Mouse (Mus musculus) thymus, adult 18-20 months (tissue): ENCODE measurements around the gene Mfng.

ENCODE experiments used
- DNase-seq, 2 experiments: peaks; one replicate each; pipeline ENCODE4 v3.0.0; 2022; ENCODE audit warnings: mixed read lengths in 2 of 2

Gene Mfng

DNA sequence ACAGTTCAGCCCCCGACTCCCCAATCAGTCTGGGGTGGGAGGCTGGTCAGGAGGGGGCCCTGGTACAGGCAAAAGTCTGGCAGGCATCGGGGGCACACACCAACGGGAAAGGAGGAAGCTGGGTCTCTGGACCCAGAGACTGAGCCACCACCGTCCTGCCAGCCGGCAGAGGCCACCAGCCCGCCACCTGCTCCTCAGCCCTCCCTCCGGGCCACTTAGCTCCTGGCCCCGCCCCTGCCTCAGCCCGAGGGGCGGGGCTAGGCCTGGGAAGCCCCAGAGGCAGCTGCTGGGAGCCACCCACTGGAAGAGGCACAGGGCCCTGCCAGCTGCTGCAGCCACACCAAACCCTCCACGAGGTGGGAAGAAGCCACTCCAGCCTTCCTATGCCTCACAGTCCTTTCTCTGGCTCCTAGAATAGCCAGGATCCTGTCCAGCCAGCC is at the start of gene Mfng:
Gene Mfng, minus strand, starts transcription at position 186 of the 440 bp plus-strand sequence.
- peak; percentile 87 to 88 for DNase-seq

DNA sequence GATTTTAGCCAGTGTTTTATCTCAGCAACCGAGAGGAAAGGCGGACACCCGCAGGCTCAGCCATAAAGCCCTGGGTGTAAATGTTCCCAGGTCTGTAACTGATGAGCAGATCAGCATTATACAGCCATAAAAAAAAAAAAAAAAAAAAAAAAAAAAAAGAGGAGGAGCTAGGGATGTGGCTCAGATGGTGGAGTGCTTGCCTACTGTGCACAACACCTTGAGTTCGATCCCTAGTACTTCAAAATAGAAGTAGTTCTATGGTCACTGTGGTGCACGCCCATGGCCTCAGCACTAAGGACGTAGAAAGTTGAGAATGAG is 42.8 kb upstream of the Mfng start:
- DNase-seq: no peak

DNA sequence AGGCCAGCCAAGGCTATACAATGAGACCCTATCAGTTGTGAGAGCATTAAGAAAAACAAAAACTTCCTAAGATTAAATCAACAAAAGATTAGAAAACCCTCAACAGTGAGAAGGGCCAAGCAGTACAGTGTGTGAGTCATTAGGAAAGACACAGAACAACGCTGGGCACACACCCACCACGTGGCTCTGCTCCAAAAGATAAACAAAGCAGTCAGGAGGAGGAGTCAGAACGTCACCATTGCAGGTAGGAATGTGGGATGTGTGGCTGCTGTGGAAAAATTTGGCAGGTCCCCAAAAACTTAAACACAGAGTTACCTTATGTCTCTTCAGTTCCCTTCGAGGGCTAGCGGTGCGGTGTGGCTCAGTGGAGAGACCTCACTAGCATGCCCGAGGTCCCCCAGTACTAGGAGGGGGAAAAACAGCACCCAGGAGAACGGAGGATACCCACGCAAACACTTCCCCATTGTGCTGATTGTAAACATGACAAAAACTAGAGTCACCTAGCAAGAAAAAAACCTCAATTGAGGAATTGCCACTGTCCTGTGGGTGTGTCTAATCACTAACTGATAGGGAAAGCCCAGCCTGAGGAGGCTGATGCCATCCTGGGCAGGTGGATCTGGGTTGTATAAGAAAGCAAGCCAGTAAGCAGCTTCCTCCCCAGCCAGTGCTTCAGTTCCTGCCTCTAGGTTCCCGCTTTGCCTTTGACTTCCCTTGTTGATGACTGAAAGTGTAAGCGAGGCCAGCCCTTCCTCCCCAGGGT is 42.2 kb upstream of the Mfng start:
- DNase-seq: no peak

DNA sequence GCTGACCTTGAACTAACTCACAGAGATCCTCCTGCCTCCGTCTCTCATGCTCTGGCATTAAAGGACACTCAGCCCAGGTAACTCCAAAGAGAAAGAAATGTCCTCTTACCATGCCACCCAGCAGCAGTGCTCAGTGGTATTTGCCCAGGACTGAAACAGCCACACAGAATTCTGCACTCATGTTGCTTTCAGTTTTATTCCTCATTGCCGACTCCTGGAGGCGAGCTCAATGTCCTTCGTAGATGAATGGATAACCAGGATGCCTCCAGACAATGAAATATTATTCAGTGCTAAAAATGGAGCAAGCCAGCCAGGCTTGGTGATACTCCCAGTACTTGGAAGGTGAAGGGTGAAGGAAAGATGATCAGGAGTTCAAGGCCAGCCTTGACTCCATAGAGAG is 40.3 kb upstream of the Mfng start:
- DNase-seq: no peak

DNA sequence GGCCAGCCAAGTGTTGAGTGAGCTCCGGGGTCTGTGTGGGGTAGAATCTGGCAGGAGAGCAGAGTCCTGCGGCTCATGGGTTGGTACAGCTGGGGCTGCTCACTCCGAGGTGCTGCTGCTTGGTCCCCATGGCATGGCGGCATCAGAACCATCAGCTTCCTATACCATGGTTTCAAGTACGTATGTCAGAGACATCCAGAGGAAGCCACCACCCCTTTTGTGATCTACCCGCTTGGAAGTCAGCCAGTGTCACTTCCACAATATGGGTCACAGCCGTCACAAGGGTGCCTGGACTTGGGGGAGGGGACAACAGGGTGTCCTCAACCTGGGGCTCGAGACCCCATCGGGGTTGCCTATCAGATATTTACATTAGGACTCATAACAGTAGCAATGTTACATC is 36.9 kb upstream of the Mfng start:
- DNase-seq: no peak

DNA sequence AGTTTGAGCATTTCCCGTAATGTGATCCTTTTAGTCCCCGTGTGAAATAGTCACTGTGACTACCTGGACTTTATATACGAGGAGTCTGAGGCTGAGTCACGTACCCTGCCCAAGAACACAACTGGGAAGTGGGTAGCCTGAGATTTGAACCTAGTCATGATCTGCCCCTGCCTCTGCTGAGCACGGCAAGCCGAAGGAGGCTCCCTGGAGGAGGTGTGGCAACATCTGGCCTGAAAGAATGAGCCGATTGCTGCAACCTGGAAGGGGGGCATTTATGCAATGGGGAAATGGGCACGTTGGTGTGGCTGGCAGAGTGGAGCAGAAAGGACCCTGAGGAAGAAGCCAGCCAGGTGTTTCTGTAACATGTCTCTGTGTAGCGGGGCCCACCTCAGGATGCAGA is 36.5 kb upstream of the Mfng start:
- no peak for DNase-seq

DNA sequence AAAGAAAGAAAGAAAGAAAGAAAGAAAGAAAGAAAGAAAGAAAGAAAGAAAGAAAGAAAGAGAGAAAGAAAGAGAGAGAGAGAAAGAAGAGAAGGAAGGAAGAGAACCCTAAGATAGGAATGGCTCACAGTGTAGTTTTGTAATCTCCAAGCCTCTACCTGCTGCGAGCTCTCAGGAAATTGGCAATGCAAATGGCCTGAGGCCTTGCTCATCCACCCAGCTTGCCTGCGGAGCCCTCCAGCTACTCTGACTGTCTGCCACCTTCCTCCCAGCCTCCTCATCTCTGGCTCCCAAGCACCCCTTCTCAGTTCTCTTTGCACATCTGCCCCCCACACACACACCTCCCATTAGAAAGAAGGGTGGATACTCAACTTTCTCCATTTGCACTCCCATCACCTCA is 35.7 kb upstream of the Mfng start:
- no peak for DNase-seq

DNA sequence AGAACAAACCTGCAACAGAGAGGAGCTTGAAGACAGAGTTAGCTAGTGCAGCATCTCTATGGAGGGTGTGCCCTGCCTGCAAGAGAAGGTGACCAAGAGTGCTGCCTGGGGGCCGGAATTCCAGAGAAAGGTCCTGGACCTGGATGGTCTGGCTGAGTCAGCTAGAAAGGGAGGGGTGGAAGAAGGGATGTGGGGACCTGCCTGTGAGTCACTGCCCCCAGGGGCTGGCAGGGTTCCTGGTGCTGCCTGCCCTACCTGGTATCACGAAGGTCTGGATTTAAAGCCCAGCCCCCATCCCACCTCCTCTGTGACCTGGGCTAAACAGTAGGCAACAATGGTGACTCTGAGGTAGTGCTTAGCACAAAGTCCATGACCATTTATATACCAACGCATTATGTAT is 33.9 kb upstream of the Mfng start:
- DNase-seq: no peak

DNA sequence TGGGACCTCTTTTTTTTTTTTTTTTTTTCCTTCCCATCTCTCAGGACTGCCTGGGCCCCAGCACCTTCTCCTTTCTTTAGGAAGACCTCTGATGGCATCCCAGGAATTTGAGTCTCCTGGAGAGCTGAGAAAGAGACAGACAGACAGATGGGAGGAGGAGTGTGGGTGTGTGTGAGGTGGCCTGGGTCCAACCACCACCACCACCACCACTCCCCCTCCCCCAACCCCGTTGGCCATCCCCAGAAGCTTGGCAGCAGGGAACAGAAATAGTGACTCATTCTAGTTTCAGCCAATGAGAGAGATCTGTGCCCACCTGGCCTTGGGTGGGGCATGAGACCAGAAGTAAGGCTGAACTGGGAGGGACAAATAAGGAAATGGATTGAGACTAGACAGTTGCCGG is 33.3 kb upstream of the Mfng start:
- DNase-seq: no peak

DNA sequence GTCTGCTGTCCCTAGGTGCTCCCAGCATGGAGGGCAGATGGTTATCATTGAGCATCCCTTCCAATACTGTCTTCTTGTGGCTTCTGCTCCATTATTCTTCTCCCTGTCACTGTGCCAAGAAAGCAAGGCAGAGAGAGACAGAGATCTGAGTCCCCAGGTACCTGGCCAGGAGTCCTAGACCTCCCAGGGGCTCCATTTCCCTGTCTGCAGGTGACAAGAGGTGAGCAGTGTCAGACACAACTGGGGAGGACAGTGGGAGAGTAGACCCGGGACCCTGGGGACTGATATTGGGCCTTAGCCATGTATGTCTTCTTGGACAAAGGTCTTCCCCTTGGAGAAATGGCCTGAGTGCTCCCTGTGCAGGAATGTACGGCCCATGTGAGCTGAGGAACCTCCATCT is 32.1 kb upstream of the Mfng start:
- DNase-seq: no peak

DNA sequence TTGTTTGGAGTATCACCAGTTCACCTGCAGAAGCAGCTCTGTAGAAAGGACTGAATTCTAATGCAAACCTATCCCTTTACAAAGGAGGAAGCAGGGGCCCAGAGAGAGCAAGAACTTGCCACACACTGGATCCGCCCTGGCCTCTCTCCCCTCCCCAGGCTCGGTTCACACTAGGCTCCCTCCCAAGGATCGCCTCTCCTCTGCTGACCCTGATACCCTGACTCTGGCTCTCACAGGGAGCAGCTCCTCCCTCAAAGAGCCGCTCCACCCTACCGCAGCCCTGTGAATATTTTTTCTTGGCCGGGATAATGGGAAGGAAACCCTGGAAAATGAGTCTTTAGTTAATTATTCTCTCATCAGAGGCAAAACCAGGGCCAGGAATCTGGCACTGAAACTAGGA is 31.1 kb upstream of the Mfng start:
- no peak for DNase-seq

DNA sequence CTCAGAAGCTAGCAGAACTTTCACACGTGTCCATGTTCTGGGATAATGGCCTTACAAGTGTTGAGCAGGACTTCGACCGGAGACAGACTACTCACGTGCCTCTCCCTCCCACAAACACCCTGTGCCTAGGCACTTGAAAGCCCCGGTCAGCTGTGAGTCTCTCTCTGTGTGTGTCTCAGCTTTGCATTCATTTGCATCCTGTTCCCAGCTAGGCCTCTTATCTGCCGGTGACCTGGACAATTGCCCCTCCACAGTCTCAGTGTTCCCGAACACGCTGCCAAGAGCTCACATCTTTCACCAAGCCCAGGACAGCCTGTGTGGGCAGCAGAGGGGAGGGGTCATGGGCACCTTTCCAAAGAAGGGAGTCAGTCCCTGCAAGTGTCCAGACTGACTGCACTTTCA is 30.2 kb upstream of the Mfng start:
- no peak for DNase-seq

DNA sequence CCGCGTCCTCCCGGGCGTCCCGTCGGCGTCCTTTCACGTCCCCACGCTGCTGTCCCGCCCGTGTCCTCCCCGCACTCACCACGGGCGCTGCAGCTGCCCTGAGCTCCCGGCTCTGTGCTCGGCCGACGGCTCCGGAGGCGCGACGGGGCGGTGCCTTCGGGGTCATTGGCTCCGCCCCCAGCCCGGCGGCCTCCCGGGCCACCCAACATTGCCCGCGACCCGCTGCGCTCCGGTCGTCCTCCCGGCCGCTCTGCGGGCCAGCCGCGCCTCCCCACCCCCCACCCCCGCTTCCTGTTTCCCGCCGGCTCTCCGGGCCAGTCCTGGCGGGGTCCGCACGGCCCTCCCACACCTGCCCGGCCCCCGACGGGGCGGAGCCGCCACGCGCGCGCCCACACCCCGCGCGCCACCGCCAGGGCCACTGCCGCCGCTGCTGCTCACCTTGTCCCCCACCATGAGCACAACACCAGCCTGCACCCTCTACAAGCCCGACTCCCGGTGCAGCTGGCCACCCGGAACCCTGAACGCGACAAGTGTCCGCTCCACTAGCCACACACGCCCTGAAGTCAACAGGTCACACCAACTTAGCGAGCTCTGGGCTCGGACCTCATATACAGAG is 29.6 kb upstream of the Mfng start, which contains the start of gene Card10:
Gene Card10, minus strand, starts transcription at position 267 of the 616 bp plus-strand sequence.
- DNase-seq: no peak

DNA sequence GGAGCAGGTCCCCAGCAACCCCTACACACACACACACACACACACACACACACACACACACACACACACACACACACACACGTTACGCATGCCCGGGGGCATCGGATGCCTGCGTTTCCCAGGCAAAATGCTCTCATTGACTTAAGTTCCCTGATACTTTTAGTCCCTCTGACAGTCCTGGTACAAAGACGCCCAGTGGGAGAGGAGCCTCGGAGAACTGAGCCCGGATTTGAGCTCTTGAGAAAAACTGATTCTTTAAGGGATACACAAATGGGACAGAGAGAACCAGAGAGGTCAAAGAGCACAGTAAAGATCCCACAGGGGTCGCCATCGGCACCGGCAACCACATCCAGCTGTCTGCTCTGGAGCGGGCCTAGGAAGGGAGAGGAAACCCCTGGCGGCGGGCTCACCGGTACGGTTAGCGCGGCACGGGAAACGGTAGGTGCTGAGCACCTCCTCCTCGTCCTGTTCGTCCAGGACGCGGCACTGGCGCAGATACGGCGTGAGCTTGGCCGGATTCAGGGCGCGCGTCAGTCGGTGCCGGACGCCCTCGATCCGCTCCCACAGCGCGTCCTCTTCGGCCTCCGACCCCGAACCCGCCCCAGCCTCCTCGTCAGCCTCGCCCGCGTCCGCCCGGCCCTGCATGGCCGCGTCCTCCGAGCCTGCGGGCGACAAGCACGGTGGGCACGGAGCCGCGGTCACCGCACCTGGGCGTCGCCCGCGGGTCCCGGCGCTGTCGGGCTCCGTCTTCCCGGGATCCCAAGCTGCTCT is 28.9 kb upstream of the Mfng start:
- DNase-seq: peak in 1 of 2 experiments; percentile 28

DNA sequence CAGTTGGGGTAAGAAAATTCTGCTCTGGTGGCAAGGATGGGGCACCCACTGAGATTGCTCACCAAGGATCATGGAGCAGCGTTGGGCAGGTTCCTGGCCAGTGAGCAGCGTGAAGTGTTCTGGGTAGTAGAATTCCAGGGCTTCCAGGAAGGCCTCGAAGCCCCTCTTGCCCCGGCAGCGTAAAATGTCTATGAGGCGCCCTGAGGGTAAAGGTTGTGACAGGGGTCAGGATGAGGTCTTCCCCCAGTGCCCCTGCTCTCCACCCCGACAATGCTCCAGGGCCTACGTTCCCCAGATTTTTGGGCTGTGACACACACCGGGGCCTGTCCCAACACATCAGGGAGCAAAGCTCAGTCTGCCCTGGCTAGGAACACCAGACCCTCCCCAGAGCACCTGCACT is 28.3 kb upstream of the Mfng start:
- no peak for DNase-seq

DNA sequence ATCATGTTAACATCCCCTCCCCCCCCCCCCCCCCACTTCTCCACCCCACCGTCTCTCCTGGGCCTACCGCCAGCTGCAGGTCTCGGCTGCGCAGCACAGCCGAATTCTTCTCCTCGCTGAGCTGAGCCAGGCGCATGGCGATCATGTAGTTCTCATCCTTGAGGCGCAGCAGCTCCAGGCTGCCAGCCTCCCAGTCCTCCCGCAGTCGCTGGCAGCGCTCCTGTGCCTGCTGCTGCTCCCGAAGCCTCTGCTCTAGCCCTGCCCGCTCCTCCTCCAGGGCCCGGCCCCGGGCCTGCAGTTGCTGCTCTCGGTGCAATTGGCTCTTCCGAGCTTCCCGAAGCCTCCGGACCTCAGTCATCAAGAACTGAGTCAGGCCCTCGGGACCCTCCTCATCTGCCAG is 25.8 kb upstream of the Mfng start:
- DNase-seq: no peak

DNA sequence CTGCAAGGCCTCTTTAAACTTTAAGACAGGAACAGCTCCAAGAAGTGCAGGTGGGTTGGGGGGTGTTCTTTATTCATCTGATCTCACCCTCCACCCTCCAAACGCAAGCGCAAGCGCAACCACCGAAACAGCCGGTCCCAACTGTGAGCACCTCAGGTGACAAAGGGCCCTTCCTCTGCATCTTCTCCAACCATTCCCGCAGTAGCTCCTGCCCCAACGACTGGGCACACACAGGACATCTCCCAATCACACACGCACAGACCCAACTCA is 23.7 kb upstream of the Mfng start:
- peak in 1 of 2 experiments; percentile 30 for DNase-seq

DNA sequence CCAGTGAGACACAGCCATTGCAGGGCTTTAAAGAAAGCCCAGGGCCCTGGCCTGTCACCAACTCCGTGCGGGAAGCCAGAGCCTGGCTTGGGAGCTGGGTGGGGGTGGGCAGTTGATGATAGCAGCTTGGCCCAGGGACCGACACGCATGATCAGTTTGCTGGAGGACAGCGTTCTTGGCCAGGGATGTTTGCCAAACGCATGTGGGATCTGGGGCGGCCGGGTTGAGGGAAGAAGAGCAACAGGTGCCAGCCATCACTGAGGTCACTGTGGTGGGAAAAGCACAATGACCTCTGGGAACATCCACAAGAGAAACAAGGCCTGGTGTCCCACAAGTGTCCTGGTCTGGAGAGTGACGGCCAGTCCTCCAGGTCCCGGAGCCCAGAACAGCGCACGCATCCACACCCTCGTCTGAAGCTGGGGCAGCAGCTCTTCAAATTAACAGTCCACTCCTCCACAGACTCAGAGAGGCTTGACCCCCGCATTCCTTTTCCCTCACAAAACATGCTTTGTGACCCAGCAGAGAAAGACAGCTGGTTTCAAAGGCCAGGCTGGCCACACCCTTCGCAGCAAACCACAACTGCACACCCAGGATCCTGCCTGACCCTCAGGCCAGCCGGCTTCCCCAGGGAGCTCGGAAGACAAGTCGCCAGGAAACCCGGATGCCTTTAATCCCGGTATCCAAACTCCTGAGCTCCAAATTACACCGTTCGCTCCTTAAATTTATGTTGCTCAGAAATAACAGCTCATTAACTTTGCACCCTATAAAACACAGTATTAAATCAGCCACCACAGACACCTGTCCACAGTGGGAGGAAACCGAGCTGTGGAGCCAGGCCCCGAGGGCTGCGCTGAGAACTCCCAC is 23.2 kb upstream of the Mfng start:
- DNase-seq: no peak

DNA sequence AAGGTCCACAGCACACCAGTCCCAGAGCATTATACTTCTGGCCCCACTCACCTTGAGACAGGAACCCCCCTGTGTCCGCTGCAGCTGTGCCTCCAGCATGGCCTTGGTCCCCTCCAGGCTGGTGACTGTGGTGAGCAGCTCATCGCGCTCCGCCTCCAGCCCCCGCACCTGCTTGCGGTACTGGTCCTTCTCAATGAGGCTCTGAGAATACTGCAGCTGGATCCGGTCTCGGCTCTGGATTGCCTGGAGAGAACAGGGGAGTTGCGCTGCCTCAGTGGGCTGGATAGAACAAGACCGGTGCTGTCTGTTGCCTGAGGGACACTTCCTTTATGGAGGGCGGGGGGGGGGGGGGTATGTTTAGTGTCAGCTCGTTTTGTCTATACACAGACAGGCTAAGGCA is 17.7 kb upstream of the Mfng start:
- DNase-seq: no peak

DNA sequence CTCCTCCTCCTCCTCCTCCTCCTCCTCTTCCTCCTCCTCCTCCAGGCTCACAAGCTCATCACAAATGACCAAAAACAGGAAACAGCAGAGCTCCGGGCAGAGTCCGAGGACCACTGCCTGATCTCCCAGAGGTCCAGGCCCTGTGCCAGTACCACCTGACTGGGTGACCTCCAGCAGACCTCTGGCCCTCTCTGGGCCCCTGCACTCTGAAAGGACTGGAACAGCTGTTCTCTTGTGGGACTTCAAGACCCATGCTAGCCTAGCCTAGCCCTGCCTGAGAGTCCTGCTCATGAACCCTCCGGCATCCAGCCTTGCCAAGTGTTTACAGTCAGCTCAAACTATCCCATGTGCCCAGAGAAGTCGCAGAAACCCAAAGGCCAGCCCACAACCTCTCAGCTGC is 17.2 kb upstream of the Mfng start:
- no peak for DNase-seq

DNA sequence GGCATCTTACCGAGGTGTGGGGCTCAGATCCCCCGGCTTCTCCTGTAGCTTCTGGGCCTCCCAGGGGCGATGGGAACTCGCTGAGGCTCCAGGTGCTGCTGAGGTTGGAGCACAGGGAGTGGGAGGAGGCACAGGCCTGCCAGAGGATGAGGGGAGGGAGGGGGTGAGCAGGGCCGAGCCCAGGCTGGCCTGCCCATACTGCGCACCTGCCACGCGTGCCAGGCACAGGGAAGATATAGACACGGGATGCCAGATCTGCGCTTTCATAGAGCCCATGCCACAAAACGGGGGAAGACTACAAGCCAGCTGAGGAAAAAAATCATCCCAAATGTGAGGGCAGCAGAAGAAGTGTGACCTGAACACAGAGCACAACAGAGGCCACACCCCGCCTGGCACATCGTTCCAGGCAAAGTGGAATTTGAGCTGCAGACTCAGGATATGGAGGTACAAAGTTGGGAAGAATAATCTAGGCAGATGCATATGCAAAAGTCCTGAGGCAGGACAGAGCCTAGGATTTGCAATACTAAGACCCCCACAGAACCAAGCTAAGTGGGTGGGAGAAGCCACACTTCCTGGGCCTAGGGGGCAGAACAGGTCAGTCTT is 16.5 kb upstream of the Mfng start:
- no peak for DNase-seq

DNA sequence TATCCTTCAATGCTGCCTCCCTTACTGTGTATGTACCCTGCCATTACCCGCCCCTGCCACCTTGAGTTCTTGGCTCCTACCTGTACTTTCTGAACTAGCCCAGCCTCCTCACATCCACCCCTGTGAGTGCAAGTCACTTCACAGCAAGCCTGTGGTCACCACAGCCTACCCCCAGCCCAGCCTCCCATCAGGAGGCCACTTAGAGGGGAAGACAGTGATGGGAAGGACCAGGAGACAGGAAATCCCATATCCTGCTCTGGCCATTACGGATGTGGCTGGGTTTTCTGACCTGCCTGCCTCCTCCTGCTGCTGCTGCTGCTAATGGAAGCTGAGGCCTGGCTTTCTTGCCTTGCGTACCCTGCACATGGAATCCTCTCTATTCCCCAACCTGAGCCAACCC is 14.8 kb upstream of the Mfng start:
- DNase-seq: no peak

DNA sequence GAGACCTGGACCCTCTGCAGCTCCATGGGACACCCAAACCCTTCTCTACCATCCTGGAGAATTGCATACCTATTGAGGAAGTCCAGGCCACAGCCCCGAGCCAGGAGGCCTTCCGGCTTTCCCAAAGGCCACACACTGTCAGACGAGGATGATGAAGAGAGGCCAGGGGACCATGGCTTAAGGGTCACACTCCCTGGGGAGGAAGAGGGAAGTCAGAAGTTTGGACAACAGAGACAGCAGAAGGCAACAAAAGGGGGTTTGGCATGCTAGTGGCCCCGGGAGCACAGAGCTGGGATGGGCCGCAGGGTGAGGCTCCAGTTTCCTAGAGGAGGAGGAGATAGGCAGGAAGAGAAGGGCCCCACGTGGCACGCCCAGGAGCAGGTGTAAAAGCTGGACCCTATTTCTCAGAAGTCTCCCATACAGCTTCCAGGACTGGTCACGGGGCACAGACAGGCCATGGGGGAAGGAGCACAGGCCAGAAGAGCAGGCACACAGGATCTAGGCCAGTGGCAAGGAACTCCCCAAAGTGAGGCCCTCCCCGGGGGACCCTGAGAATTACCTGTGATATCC is 14.1 kb upstream of the Mfng start:
- no peak for DNase-seq
